Mouse (Mus musculus): Measurements from ENCODE around the gene Shq1. TPM values are rescaled to one million over a fixed set of nuclear protein-coding genes. Genes with fewer than 3 reads are reported as not detected.

The Shq1 gene
- polyA plus RNA-seq (2014; fragmentation: Nextera tagmentation; extraction: Ambion mirVana): 13.1 and 14.2 TPM in 2 replicates

DNA sequence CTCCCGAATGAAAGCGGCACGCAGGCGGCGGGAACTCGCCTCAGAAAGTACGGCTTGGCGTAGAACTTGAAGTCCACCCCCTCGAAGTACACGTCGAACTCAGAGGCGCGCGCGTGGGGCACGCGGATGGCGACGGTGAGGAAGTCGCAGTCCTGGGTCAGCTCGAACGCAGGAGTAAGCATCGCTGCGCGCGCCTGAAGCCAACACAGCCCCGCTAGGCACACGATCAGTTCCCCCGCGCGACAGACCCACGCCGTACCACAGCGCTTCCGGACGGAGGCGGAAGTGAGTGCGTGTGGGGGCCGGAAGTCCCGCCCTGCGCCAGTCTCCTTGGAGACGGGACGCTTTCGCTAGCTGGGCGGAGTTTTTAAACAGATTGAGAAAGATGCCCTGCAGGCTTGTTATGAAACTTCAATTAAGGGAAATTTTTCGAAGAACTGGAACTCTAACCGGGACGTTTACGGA, at the start of gene Shq1:
Gene Shq1 (minus strand): TSS at position 278 of the 465 bp plus-strand sequence.
- ATAC-seq: peak; percentile 96
- peak within 1 kb of the TSS; percentile 90 for H3K4me2 ChIP-seq (ENCODE audit: low read length)
- under 1% methylated on average over 49 of the region's 49 CpGs for WGBS
- no peaks in the 10 kb centered on the region for H3K9me3 ChIP-seq (replicated peaks; ENCODE audit: control insufficient read depth, low read length)
- no peaks in the 10 kb centered on the region for H3K36me3 ChIP-seq (ENCODE audit: control insufficient read depth, insufficient read depth, low read length)
- no peaks in the 10 kb centered on the region for H3K27me3 ChIP-seq (replicated peaks; ENCODE audit: control insufficient read depth, insufficient read depth, low read length)
- H3K4me1 ChIP-seq (ENCODE audit: control insufficient read depth, insufficient read depth, low read length): no peaks in the 10 kb centered on the region
- H3K27ac ChIP-seq (ENCODE audit: low read depth, low read length): no peak within 1 kb of the TSS
- peak within 1 kb of the TSS; percentile 73 for H3K9ac ChIP-seq (ENCODE audit: low read length)
- peak; percentile 93 for DNase-seq (ENCODE audit: low spot score)
- peak within 1 kb of the TSS; percentile 78 for H3K4me3 ChIP-seq (ENCODE audit: low read depth, low read length)

GRCm38 (mm10) chr6:100720098-100720501, 49.1 kb upstream of the Shq1 start:
- Histone ChIP-seq H3K4me1 (ENCODE audit: control insufficient read depth, insufficient read depth, low read length) (0 out of 2 replicates have a peak, but pooled peaks cover 3% of the 10 kb centered on the region), H3K9ac (ENCODE audit: low read length) (no peak overlapping the region), H3K4me3 (ENCODE audit: low read depth, low read length) (no peak overlapping the region), H3K9me3 (replicated peaks; ENCODE audit: control insufficient read depth, low read length) (no peaks in the 10 kb centered on the region), H3K4me2 (ENCODE audit: low read length) (no peak overlapping the region), H3K36me3 (ENCODE audit: control insufficient read depth, insufficient read depth, low read length) (no peaks in the 10 kb centered on the region), H3K27me3 (replicated peaks; ENCODE audit: control insufficient read depth, insufficient read depth, low read length) (no peaks in the 10 kb centered on the region), H3K27ac (ENCODE audit: low read depth, low read length) (no peak overlapping the region)
- no peak for ATAC-seq
- 80% methylated on average over 6 of the region's 6 CpGs for WGBS
- DNase-seq (ENCODE audit: low spot score): peak; percentile 10

DNA sequence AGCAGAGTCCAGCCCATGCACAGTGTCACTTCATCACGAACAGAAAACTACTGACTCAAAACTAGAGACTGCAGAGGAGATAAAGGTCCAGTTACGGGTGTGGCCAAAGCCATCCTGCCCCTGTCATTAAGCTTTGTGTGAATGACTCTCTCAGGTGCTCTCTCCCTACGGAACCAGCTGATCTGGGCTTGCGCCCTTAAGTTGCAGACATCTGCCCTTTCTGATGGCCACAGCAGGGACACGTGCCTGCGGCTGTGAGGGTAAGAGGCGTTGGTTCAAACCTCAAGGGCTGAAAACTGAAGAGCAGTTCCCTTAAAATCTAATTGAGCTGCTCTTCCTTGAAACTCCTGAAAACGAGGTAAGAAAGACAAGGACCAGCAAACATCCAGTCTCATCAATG, 45.9 kb upstream of the Shq1 start:
- 0 out of 2 replicates have a peak, but pooled peaks cover 3% of the 10 kb centered on the region for H3K4me1 ChIP-seq (ENCODE audit: control insufficient read depth, insufficient read depth, low read length)
- ATAC-seq: no peak
- H3K27ac ChIP-seq (ENCODE audit: low read depth, low read length): no peak overlapping the region

DNA sequence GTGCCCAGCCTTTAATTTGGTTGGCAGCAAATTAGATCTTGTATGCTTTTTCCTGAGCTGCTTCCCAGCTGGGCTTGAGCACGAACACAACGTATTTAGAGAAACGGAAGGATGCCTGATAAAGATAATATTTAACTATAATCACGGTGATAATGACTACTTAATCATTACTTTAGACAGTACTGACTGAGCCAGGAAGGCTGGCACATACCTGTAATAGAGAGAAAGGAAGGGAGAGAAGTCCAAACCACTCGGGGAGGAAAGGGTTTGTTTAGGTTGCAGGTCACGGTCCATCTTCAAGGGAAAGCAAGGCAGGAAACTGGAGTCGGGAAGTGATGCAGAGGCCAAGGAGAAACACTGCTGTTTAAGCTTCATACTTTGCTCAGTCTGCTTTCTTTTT, 45.2 kb upstream of the Shq1 start:
- 84% methylated on average over 7 of the region's 7 CpGs for WGBS
- Histone ChIP-seq H3K4me2 (ENCODE audit: low read length) (no peak overlapping the region), H3K4me3 (ENCODE audit: low read depth, low read length) (no peak overlapping the region)

More for the DNA sequence above, 45.9 kb upstream of the Shq1 start:
- H3K4me2 ChIP-seq (ENCODE audit: low read length): no peak overlapping the region
- no peak for DNase-seq (ENCODE audit: low spot score)
- H3K27me3 ChIP-seq (replicated peaks; ENCODE audit: control insufficient read depth, insufficient read depth, low read length): no peaks in the 10 kb centered on the region
- H3K4me3 ChIP-seq (ENCODE audit: low read depth, low read length): no peak overlapping the region
- H3K9me3 ChIP-seq (replicated peaks; ENCODE audit: control insufficient read depth, low read length): no peaks in the 10 kb centered on the region
- H3K36me3 ChIP-seq (ENCODE audit: control insufficient read depth, insufficient read depth, low read length): no peaks in the 10 kb centered on the region
- no peak overlapping the region for H3K9ac ChIP-seq (ENCODE audit: low read length)
- WGBS: 81% methylated on average over 8 of the region's 8 CpGs

DNA sequence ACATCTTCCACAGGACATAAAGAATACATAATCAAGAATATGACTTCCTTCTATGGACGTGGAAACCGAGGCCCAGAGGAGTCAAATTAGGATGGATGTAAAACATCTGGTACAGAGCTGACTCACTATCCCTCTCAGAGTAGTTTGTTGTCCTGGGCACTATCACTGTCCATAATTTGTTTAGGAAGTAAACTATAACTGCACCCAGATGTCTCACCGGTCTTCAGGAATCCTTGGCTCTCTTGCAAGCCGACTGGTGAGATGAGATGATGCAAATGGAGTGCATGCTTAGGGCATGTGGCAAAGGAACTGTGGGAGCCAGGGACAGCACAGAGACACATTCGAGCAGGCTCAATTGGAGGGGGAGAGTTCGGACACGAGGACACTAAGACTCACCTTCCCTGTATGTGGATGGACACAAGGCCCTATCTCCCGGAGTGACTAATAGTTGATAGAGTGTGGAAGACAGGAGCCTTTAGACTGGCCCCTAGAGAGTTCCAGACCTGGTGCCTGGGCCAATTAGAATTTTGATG, 44.4 kb upstream of the Shq1 start:
- no peaks in the 10 kb centered on the region for H3K9me3 ChIP-seq (replicated peaks; ENCODE audit: control insufficient read depth, low read length)
- no peak overlapping the region for H3K27ac ChIP-seq (ENCODE audit: low read depth, low read length)
- H3K4me3 ChIP-seq (ENCODE audit: low read depth, low read length): no peak overlapping the region
- ATAC-seq (no peak), DNase-seq (ENCODE audit: low spot score) (no peak)
- H3K4me1 ChIP-seq (ENCODE audit: control insufficient read depth, insufficient read depth, low read length): no peaks in the 10 kb centered on the region
- H3K9ac ChIP-seq (ENCODE audit: low read length): no peak overlapping the region
- H3K4me2 ChIP-seq (ENCODE audit: low read length): no peak overlapping the region
- WGBS: 92% methylated on average over 8 of the region's 8 CpGs
- H3K27me3 ChIP-seq (replicated peaks; ENCODE audit: control insufficient read depth, insufficient read depth, low read length): no peaks in the 10 kb centered on the region
- H3K36me3 ChIP-seq (ENCODE audit: control insufficient read depth, insufficient read depth, low read length): no peaks in the 10 kb centered on the region

More for the DNA sequence above, 45.2 kb upstream of the Shq1 start:
- H3K27ac ChIP-seq (ENCODE audit: low read depth, low read length): no peak overlapping the region
- H3K9ac ChIP-seq (ENCODE audit: low read length): no peak overlapping the region
- no peaks in the 10 kb centered on the region for H3K9me3 ChIP-seq (replicated peaks; ENCODE audit: control insufficient read depth, low read length)
- no peaks in the 10 kb centered on the region for H3K27me3 ChIP-seq (replicated peaks; ENCODE audit: control insufficient read depth, insufficient read depth, low read length)
- no peak for ATAC-seq
- DNase-seq (ENCODE audit: low spot score): no peak
- no peaks in the 10 kb centered on the region for H3K36me3 ChIP-seq (ENCODE audit: control insufficient read depth, insufficient read depth, low read length)
- H3K4me1 ChIP-seq (ENCODE audit: control insufficient read depth, insufficient read depth, low read length): no peaks in the 10 kb centered on the region

DNA sequence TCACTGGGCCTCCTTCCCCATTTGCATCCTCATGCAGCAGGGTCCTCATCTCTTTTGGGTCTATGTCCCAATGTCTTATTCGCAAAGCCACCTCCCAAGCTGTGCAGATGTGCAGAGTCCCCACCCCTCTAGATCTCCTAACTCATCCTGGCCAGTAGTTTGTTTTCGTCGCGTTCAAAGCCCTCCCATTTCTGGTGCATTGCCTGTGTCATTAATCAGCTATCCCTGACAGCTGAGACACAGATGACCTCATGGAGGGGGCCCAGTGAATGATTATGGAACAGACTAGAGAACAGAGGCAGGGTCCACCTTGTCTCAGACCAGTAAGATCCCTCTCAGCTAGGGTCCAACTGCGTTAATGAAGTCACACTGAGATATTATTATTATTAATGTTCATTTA, 39.9 kb upstream of the Shq1 start:
- Histone ChIP-seq H3K4me1 (ENCODE audit: control insufficient read depth, insufficient read depth, low read length) (no peaks in the 10 kb centered on the region), H3K4me3 (ENCODE audit: low read depth, low read length) (no peak overlapping the region), H3K4me2 (ENCODE audit: low read length) (no peak overlapping the region), H3K9me3 (replicated peaks; ENCODE audit: control insufficient read depth, low read length) (no peaks in the 10 kb centered on the region), H3K36me3 (ENCODE audit: control insufficient read depth, insufficient read depth, low read length) (no peaks in the 10 kb centered on the region), H3K9ac (ENCODE audit: low read length) (no peak overlapping the region), H3K27ac (ENCODE audit: low read depth, low read length) (no peak overlapping the region), H3K27me3 (replicated peaks; ENCODE audit: control insufficient read depth, insufficient read depth, low read length) (no peaks in the 10 kb centered on the region; the same call in 1 of the 2 replicates)
- DNase-seq (ENCODE audit: low spot score) (no peak), ATAC-seq (no peak)
- 92% methylated on average over 5 of the region's 5 CpGs for WGBS

DNA sequence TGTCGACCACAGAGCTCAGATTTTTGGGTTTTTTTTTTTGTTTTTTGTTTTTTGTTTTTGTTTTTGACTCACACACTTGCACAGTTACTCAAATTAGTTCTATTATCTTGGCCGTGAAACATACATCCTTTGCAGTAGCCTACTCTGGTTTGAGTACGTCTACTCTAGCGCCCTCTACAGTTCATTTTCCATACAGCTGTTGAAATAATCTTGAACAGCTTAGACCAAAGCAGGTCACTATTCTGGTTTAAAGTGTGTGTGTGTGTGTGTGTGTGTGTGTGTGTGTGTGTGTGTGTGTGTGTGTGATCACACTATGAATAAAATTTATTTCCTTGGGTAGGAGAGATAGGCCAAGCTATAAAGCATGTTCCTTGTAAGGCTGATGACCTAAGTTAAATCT, 39.2 kb upstream of the Shq1 start:
- H3K27ac ChIP-seq (ENCODE audit: low read depth, low read length): no peak overlapping the region
- H3K4me3 ChIP-seq (ENCODE audit: low read depth, low read length): no peak overlapping the region
- no peaks in the 10 kb centered on the region for H3K9me3 ChIP-seq (replicated peaks; ENCODE audit: control insufficient read depth, low read length)
- H3K27me3 ChIP-seq (replicated peaks; ENCODE audit: control insufficient read depth, insufficient read depth, low read length): peaks cover 6% of the 10 kb centered on the region
- ATAC-seq (no peak), DNase-seq (ENCODE audit: low spot score) (peak; percentile 25)
- 35% methylated on average over 4 of the region's 4 CpGs for WGBS
- H3K4me2 ChIP-seq (ENCODE audit: low read length): no peak overlapping the region
- H3K36me3 ChIP-seq (ENCODE audit: control insufficient read depth, insufficient read depth, low read length): no peaks in the 10 kb centered on the region
- no peak overlapping the region for H3K9ac ChIP-seq (ENCODE audit: low read length)
- peaks cover 4% of the 10 kb centered on the region; the same call in 1 of the 2 replicates for H3K4me1 ChIP-seq (ENCODE audit: control insufficient read depth, insufficient read depth, low read length)

DNA sequence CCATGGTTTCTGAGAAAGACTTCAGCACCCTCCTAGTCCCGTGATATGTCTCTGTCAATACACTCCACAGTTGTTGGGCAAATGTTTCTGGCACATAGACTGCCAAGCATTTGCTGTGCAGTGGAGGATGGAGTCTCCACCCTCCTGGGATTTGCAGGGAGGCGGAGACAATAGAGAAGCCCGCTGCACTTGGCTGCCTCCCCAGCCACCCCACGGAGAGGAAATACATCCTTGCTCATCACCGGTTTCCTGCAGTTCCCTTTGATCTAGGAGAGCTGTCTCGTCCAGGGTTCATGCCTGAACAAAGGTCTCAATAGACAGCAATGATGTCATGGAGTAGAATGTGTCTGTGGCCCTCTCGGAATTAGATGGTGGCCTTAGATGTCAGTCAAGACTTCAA, 38.5 kb upstream of the Shq1 start:
- no peaks in the 10 kb centered on the region for H3K36me3 ChIP-seq (ENCODE audit: control insufficient read depth, insufficient read depth, low read length)
- H3K4me3 ChIP-seq (ENCODE audit: low read depth, low read length): no peak overlapping the region
- WGBS: 22% methylated on average over 7 of the region's 7 CpGs
- peaks cover 6% of the 10 kb centered on the region; the same call in 1 of the 2 replicates for H3K4me1 ChIP-seq (ENCODE audit: control insufficient read depth, insufficient read depth, low read length)
- H3K4me2 ChIP-seq (ENCODE audit: low read length): no peak overlapping the region
- H3K27ac ChIP-seq (ENCODE audit: low read depth, low read length): no peak overlapping the region
- DNase-seq (ENCODE audit: low spot score) (peak; percentile 49), ATAC-seq (no peak; the same call in 1 of the 2 replicates)
- no peaks in the 10 kb centered on the region for H3K9me3 ChIP-seq (replicated peaks; ENCODE audit: control insufficient read depth, low read length)
- no peak overlapping the region for H3K9ac ChIP-seq (ENCODE audit: low read length)
- peaks cover 10% of the 10 kb centered on the region for H3K27me3 ChIP-seq (replicated peaks; ENCODE audit: control insufficient read depth, insufficient read depth, low read length)

GRCm38 (mm10) chr6:100708996-100709395, 38.0 kb upstream of the Shq1 start:
- Histone ChIP-seq H3K4me3 (ENCODE audit: low read depth, low read length) (no peak overlapping the region), H3K27me3 (replicated peaks; ENCODE audit: control insufficient read depth, insufficient read depth, low read length) (peaks cover 14% of the 10 kb centered on the region), H3K9ac (ENCODE audit: low read length) (no peak overlapping the region), H3K4me2 (ENCODE audit: low read length) (no peak overlapping the region), H3K36me3 (ENCODE audit: control insufficient read depth, insufficient read depth, low read length) (no peaks in the 10 kb centered on the region), H3K27ac (ENCODE audit: low read depth, low read length) (no peak overlapping the region), H3K9me3 (replicated peaks; ENCODE audit: control insufficient read depth, low read length) (no peaks in the 10 kb centered on the region), H3K4me1 (ENCODE audit: control insufficient read depth, insufficient read depth, low read length) (peaks cover 6% of the 10 kb centered on the region; the same call in 1 of the 2 replicates)
- WGBS: 80% methylated on average over 9 of the region's 9 CpGs
- ATAC-seq (no peak), DNase-seq (ENCODE audit: low spot score) (peak; percentile 16)

Measured in forebrain, embryonic 14.5 days (tissue).